Mouse (Mus musculus) CH12.LX (cell line): ENCODE results near the gene Folr1. TPM values are rescaled to one million over a fixed set of nuclear protein-coding genes. Genes with fewer than 3 reads are reported as not detected.

Experiments
- DNase-seq: peaks from one replicate; pipeline ENCODE4 v3.0.0-alpha.2; 2013; ENCODE audit errors: extremely low read depth
- H3K27ac ChIP-seq: 2 replicates; pipeline ENCODE4 v1.5.1; 2012; ENCODE audit warnings: low read depth, mild to moderate bottlenecking, control low read depth, moderate library complexity; ENCODE audit not compliant: insufficient read depth
- H3K27me3 ChIP-seq: replicated peaks from 2 replicates; pipeline ENCODE3; 2012; ENCODE audit warnings: inconsistent platforms
- H3K36me3 ChIP-seq, 2 experiments: replicated peaks in 1 of 2; 2 replicates each; pipeline versions ENCODE3 to v1.6.1; 2012; ENCODE audit warnings: inconsistent platforms in 1 of 2, low read length in 1 of 2, mild to moderate bottlenecking in 1 of 2, mixed read lengths in 1 of 2, moderate library complexity in 1 of 2; ENCODE audit not compliant: control insufficient read depth in 1 of 2, insufficient read depth in 1 of 2
- H3K4me1 ChIP-seq, 2 experiments: 2 replicates each; pipeline ENCODE4 v1.6.1; 2012; ENCODE audit warnings: inconsistent platforms in 1 of 2, moderate library complexity in 1 of 2; ENCODE audit not compliant: insufficient read depth in 2 of 2, control insufficient read depth in 1 of 2
- H3K4me2 ChIP-seq: 2 replicates; pipeline ENCODE4 v1.6.1; 2012; ENCODE audit warnings: low read depth, mild to moderate bottlenecking, control low read depth; ENCODE audit not compliant: poor library complexity, insufficient read depth, severe bottlenecking
- H3K4me3 ChIP-seq, 3 experiments: fragments of 150-350 bp in 1 of 3; sonication (generic) in 1 of 3; replicated peaks in 1 of 3; 2 replicates each; pipeline versions ENCODE3 to v1.5.1; 2011 to 2012; ENCODE audit warnings: low read depth in 2 of 3, low read length in 2 of 3, mild to moderate bottlenecking in 2 of 3, moderate library complexity in 2 of 3, control low read depth in 1 of 3, improper control_type of control experiment in 1 of 3, inconsistent platforms in 1 of 3, mixed read lengths in 1 of 3; ENCODE audit not compliant: poor library complexity in 1 of 3
- H3K79me2 ChIP-seq: replicated peaks from 2 replicates; pipeline ENCODE4 v1.6.1; 2012; ENCODE audit warnings: mild to moderate bottlenecking, moderate library complexity; ENCODE audit not compliant: control insufficient read depth, poor library complexity, insufficient read depth, severe bottlenecking; ENCODE audit errors: extremely low read depth
- H3K9ac ChIP-seq: 2 replicates; pipeline ENCODE4 v1.6.1; 2012; ENCODE audit warnings: low read depth, mild to moderate bottlenecking, control low read depth, moderate library complexity; ENCODE audit not compliant: insufficient read depth
- H3K9me3 ChIP-seq: replicated peaks from 2 replicates; pipeline ENCODE3; 2012; ENCODE audit warnings: low read length, inconsistent platforms, mixed read lengths
- BHLHE40 ChIP-seq: IDR thresholded peaks from 2 replicates; pipeline ENCODE4 v1.6.1; 2011; ENCODE audit warnings: mild to moderate bottlenecking, low read depth, low read length, improper control_type of control experiment
- CHD1 ChIP-seq: IDR thresholded peaks from 2 replicates; pipeline ENCODE4 v1.6.1; 2012; ENCODE audit warnings: low read depth, low read length, improper control_type of control experiment, inconsistent platforms
- CTCF ChIP-seq, 2 experiments: IDR thresholded peaks in 1 of 2; conservative IDR thresholded peaks in 1 of 2; 2 replicates each; pipeline ENCODE4 v1.5.1; 2011 to 2012; ENCODE audit warnings: low read depth in 2 of 2, low read length in 2 of 2, improper control_type of control experiment in 1 of 2, inconsistent platforms in 1 of 2, mild to moderate bottlenecking in 1 of 2, moderate library complexity in 1 of 2
- E2F4 ChIP-seq: IDR thresholded peaks from 2 replicates; pipeline ENCODE4 v1.6.1; 2011; ENCODE audit warnings: low read depth, low read length, improper control_type of control experiment; ENCODE audit not compliant: insufficient replicate concordance
- ELF1 ChIP-seq: IDR thresholded peaks from 2 replicates; pipeline ENCODE4 v1.6.1; 2014; ENCODE audit warnings: low read depth, mild to moderate bottlenecking, inconsistent platforms, low read length, improper control_type of control experiment
- EP300 ChIP-seq: IDR thresholded peaks from 2 replicates; pipeline ENCODE4 v1.6.1; 2011; ENCODE audit warnings: low read length, improper control_type of control experiment
- ETS1 ChIP-seq: conservative IDR thresholded peaks from 2 replicates; pipeline ENCODE4 v1.6.1; 2012; ENCODE audit warnings: low read depth, mild to moderate bottlenecking, inconsistent platforms, low read length, improper control_type of control experiment, moderate library complexity
- IRF4 ChIP-seq: IDR thresholded peaks from 2 replicates; pipeline ENCODE4 v1.6.1; 2014; ENCODE audit warnings: low read depth, mild to moderate bottlenecking, inconsistent platforms, low read length, improper control_type of control experiment
- JUND ChIP-seq: conservative IDR thresholded peaks from 2 replicates; pipeline ENCODE4 v1.6.1; 2011; ENCODE audit warnings: low read depth, low read length, improper control_type of control experiment
- KAT2A ChIP-seq: IDR thresholded peaks from 2 replicates; pipeline ENCODE4 v1.6.1; 2012; ENCODE audit warnings: low read length, improper control_type of control experiment, inconsistent platforms; ENCODE audit not compliant: insufficient replicate concordance
- MAFK ChIP-seq: IDR thresholded peaks from 2 replicates; pipeline ENCODE4 v1.6.1; 2011; ENCODE audit warnings: low read length, improper control_type of control experiment; ENCODE audit not compliant: insufficient replicate concordance
- MAX ChIP-seq: IDR thresholded peaks from 2 replicates; pipeline ENCODE4 v1.6.1; 2011; ENCODE audit warnings: low read length, improper control_type of control experiment
- MEF2A ChIP-seq: IDR thresholded peaks from 2 replicates; pipeline ENCODE4 v1.6.1; 2014; ENCODE audit warnings: low read depth, mild to moderate bottlenecking, inconsistent platforms, low read length, improper control_type of control experiment, borderline replicate concordance
- MXI1 ChIP-seq: IDR thresholded peaks from 2 replicates; pipeline ENCODE4 v1.6.1; 2011; ENCODE audit warnings: mild to moderate bottlenecking, low read depth, low read length, improper control_type of control experiment
- MYC ChIP-seq: IDR thresholded peaks from 2 replicates; pipeline ENCODE4 v1.6.1; 2011; ENCODE audit warnings: low read depth, mild to moderate bottlenecking, improper control_type of control experiment, low read length
- NELFE ChIP-seq: IDR thresholded peaks from 2 replicates; pipeline ENCODE4 v1.6.1; 2011; ENCODE audit warnings: low read depth, low read length, improper control_type of control experiment
- POLR2A ChIP-seq: IDR thresholded peaks from 2 replicates; pipeline ENCODE4 v1.6.1; 2011; ENCODE audit warnings: low read depth, mild to moderate bottlenecking, improper control_type of control experiment, low read length
- RAD21 ChIP-seq: IDR thresholded peaks from 2 replicates; pipeline ENCODE4 v1.6.1; 2011; ENCODE audit warnings: low read depth, mild to moderate bottlenecking, low read length, improper control_type of control experiment, moderate library complexity
- RCOR1 ChIP-seq: conservative IDR thresholded peaks from 2 replicates; pipeline ENCODE4 v1.6.1; 2012; ENCODE audit warnings: low read depth, mild to moderate bottlenecking, inconsistent platforms, low read length, improper control_type of control experiment
- SIN3A ChIP-seq: IDR thresholded peaks from 2 replicates; pipeline ENCODE4 v1.6.1; 2012; ENCODE audit warnings: low read length, improper control_type of control experiment, inconsistent platforms
- SMC3 ChIP-seq: IDR thresholded peaks from 2 replicates; pipeline ENCODE4 v1.6.1; 2011; ENCODE audit warnings: low read depth, low read length, improper control_type of control experiment
- TBP ChIP-seq: conservative IDR thresholded peaks from 2 replicates; pipeline ENCODE4 v1.6.1; 2011; ENCODE audit warnings: low read depth, low read length, improper control_type of control experiment
- UBTF ChIP-seq: IDR thresholded peaks from 2 replicates; pipeline ENCODE4 v1.6.1; 2012; ENCODE audit warnings: low read depth, mild to moderate bottlenecking, inconsistent platforms, low read length, improper control_type of control experiment, moderate library complexity
- USF2 ChIP-seq: conservative IDR thresholded peaks from 2 replicates; pipeline ENCODE4 v1.6.1; 2011; ENCODE audit warnings: low read depth, low read length, improper control_type of control experiment
- ZC3H11A ChIP-seq: IDR thresholded peaks from 2 replicates; pipeline ENCODE4 v1.6.1; 2012; ENCODE audit warnings: low read depth, mild to moderate bottlenecking, inconsistent platforms, low read length, improper control_type of control experiment
- ZKSCAN1 ChIP-seq: IDR thresholded peaks from 2 replicates; pipeline ENCODE4 v1.6.1; 2012; ENCODE audit warnings: low read depth, inconsistent platforms, low read length, improper control_type of control experiment, borderline replicate concordance
- ZMIZ1 ChIP-seq: IDR thresholded peaks from 2 replicates; pipeline ENCODE4 v1.6.1; 2012; ENCODE audit warnings: low read depth, mild to moderate bottlenecking, inconsistent platforms, low read length, improper control_type of control experiment
- ZNF384 ChIP-seq: IDR thresholded peaks from 2 replicates; pipeline ENCODE4 v1.6.1; 2012; ENCODE audit warnings: low read depth, low read length, improper control_type of control experiment, inconsistent platforms
- dilution Hi-C: fragments of 300-500 bp; cut with MboI; formaldehyde crosslinking; loops from 2 replicates; pipeline ENCODE4 v1.14.3; 2020; ENCODE audit warnings: low sequenced_read_pairs; ENCODE audit not compliant: extremely low pct_unique_long_range_greater_than_20kb, extremely low pct_ligation_motif_present
- in situ Hi-C: fragments of 300-500 bp; cut with MboI; formaldehyde crosslinking; loops from 3 replicates; pipeline ENCODE4 v1.14.3; 2019; ENCODE audit warnings: low sequenced_read_pairs, low pct_ligation_motif_present, low pct_unique_long_range_greater_than_20kb, mixed read lengths
- polyA plus RNA-seq: library from polyadenylated mRNA; unstranded; fragments of >175 nt; gene quantifications from 2 replicates; pipeline ENCODE4 v1.2.1, GENCODE M21; 2012; ENCODE audit warnings: low read depth; ENCODE audit not compliant: insufficient read length
- total RNA-seq, 2 experiments: library from RNA; depleted of rRNA; stranded (reverse); fragments of 300-350 nt in 1 of 2; fragments of >200 nt in 1 of 2; gene quantifications; 2 replicates each; pipeline ENCODE4 v1.2.3; 2012 to 2014

The Folr1 gene
- 0.25 and 0.34 TPM in 2 replicates for total RNA-seq (2012; rRNA removed)
- total RNA-seq (2014; rRNA removed) = not detected in 2 replicates
- polyA plus RNA-seq = not detected in 2 replicates

DNA sequence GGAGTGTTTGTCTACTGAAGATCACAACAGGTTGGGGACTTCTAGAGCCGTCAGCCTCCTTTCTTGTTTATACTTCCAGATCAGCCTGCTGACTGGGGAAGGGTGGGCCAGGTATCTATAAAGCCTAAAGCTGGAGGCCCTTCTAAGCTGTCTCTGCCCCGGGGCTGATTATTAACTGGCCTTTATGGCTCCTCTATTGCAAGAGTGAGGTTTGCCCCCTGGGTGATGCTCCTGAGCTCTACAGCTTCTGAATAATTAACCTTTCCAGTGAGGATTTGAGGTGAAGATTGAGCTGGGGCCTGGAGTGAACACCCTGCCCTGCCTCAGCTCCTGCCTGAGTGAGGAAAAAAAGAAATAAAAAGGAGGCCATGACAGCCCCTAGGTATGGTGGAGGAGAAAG lies at the start of gene Folr1:
Gene Folr1 (minus strand): TSS at position 160 of the 400 bp plus-strand sequence.
- Histone ChIP-seq H3K4me2 (no peak within 1 kb of the TSS), H3K4me1 (peaks cover 0 to 4% of the 10 kb centered on the region in 2 experiments; a peak in 3 of 4 replicates), H3K9me3 (no peaks in the 10 kb centered on the region), H3K9ac (no peak within 1 kb of the TSS), H3K27ac (no peak within 1 kb of the TSS), H3K79me2 (no peaks in the 10 kb centered on the region), H3K27me3 (no peaks in the 10 kb centered on the region), H3K4me3 (no peak within 1 kb of the TSS), H3K36me3 (no peaks in the 10 kb centered on the region)
- no peak for DNase-seq
- in situ Hi-C loops = no loop called here
- TF ChIP-seq EP300 (no peak), E2F4 (no peak), KAT2A (no peak), ZKSCAN1 (no peak), CHD1 (no peak), SIN3A (no peak), UBTF (no peak), NELFE (no peak), MYC (no peak), JUND (no peak), ZMIZ1 (no peak), MAX (no peak), RCOR1 (no peak), ZC3H11A (no peak), TBP (no peak)
- dilution Hi-C loops = no loop called here

DNA sequence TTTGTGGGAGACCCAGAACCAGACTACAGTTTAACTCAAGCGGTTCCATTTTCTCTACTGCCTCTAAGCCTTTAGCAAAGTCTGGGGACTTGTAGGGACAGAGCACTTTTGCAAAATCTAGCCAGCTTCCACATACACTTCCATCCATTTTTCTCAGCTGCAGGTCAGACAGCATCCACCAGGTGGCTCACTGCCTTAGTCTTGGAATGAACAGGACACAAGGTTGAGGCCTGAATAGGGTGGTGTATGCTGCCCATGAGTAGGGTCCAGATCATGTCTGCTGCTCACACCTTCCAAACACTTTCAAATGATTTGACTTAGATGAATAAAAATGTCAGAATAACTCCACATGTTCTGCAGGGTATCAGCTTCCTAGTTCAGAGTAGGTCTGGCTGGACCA lies 47.5 kb upstream of the Folr1 start:
- in situ Hi-C loops = loop anchor here (10.0 kb wide), 2 partner anchors 137 to 167 kb away; partner anchors contain the start of gene Trpc2

More for the DNA sequence above, 47.5 kb upstream of the Folr1 start:
- peak; percentile 55 for DNase-seq
- Histone ChIP-seq H3K4me3 (no peak overlapping the region), H3K4me2 (no peak overlapping the region), H3K79me2 (no peaks in the 10 kb centered on the region), H3K4me1 (no peaks in the 10 kb centered on the region), H3K27me3 (no peaks in the 10 kb centered on the region), H3K9me3 (no peaks in the 10 kb centered on the region), H3K36me3 (peaks cover 11 to 31% of the 10 kb centered on the region in 2 experiments), H3K27ac (no peak overlapping the region), H3K9ac (no peak overlapping the region)
- dilution Hi-C loops = no loop called here
- TF ChIP-seq MEF2A = no peak
- no peak for TF ChIP-seq POLR2A
- peak; percentile 31; the same call in 1 of the 2 replicates for TF ChIP-seq IRF4
- no peak for TF ChIP-seq TBP
- TF ChIP-seq ETS1 = no peak
- no peak for TF ChIP-seq E2F4
- TF ChIP-seq MYC = no peak
- TF ChIP-seq BHLHE40 = no peak
- no peak for TF ChIP-seq MXI1
- TF ChIP-seq KAT2A = no peak
- TF ChIP-seq NELFE = no peak; the same call in 1 of the 2 replicates
- TF ChIP-seq ZC3H11A = no peak
- TF ChIP-seq EP300 = no peak
- TF ChIP-seq JUND = 0 out of 2 replicates have a peak, but pooled peaks have one; percentile 13
- no peak for TF ChIP-seq RCOR1
- TF ChIP-seq SIN3A = no peak
- TF ChIP-seq CTCF (conservative IDR thresholded peaks at IDR 0.05 in 1 of 2, IDR thresholded peaks at IDR 0.05 in 1 of 2; ENCODE audit: low read depth in 2 of 2, low read length in 2 of 2) = peak; percentile 83 to 84
- TF ChIP-seq UBTF = no peak
- no peak for TF ChIP-seq USF2
- no peak for TF ChIP-seq ZNF384
- TF ChIP-seq MAFK = no peak
- peak; percentile 64 for TF ChIP-seq RAD21
- no peak for TF ChIP-seq ELF1
- TF ChIP-seq SMC3 = peak; percentile 86
- no peak for TF ChIP-seq CHD1
- no peak for TF ChIP-seq ZKSCAN1
